Mouse (Mus musculus) MEL (cell line): Measurements from ENCODE around the gene Bmf. TPM values are rescaled to one million over a fixed set of nuclear protein-coding genes. Genes with fewer than 3 reads are reported as not detected.

Experiments used
- DNase-seq: peaks from one replicate; pipeline ENCODE4 v3.0.0; 2011; ENCODE audit warnings: low read depth, low spot score
- H3K27ac ChIP-seq: 2 replicates; pipeline ENCODE4 v1.5.1; 2012; ENCODE audit warnings: low read depth, mild to moderate bottlenecking, control low read depth, low read length, moderate library complexity; ENCODE audit not compliant: control insufficient read depth
- H3K27me3 ChIP-seq, 2 experiments: fragments of 150-350 bp in 1 of 2; sonication (generic) in 1 of 2; 2 replicates each; pipeline ENCODE4 v1.6.1; 2012; ENCODE audit warnings: low read length in 2 of 2, mild to moderate bottlenecking in 2 of 2, improper control_type of control experiment in 1 of 2, moderate library complexity in 1 of 2; ENCODE audit not compliant: insufficient read depth in 2 of 2, control insufficient read depth in 1 of 2
- H3K36me3 ChIP-seq, 2 experiments: 2 replicates each; pipeline ENCODE4 v1.6.1; 2012 to 2014; ENCODE audit warnings: low read length in 2 of 2, improper control_type of control experiment in 1 of 2, inconsistent platforms in 1 of 2, mild to moderate bottlenecking in 1 of 2; ENCODE audit not compliant: insufficient read depth in 2 of 2, control insufficient read depth in 1 of 2
- H3K4me1 ChIP-seq, 2 experiments: fragments of 150-350 bp in 1 of 2; sonication (generic) in 1 of 2; 2 replicates each; pipeline ENCODE4 v1.6.1; 2012; ENCODE audit warnings: low read length in 2 of 2, improper control_type of control experiment in 1 of 2, mild to moderate bottlenecking in 1 of 2; ENCODE audit not compliant: insufficient read depth in 2 of 2, control insufficient read depth in 1 of 2
- H3K4me3 ChIP-seq, 2 experiments: fragments of 150-350 bp in 1 of 2; sonication (generic) in 1 of 2; 2 replicates each; pipeline ENCODE4 v1.5.1; 2012; ENCODE audit warnings: low read depth in 2 of 2, low read length in 2 of 2, mild to moderate bottlenecking in 2 of 2, moderate library complexity in 2 of 2, control low read depth in 1 of 2, improper control_type of control experiment in 1 of 2; ENCODE audit not compliant: control insufficient read depth in 1 of 2, insufficient read depth in 1 of 2
- H3K79me2 ChIP-seq: 2 replicates; pipeline ENCODE4 v1.6.1; 2012; ENCODE audit warnings: mild to moderate bottlenecking, low read length, moderate library complexity; ENCODE audit not compliant: control insufficient read depth, poor library complexity, insufficient read depth
- H3K9ac ChIP-seq: 2 replicates; pipeline ENCODE4 v1.6.1; 2012; ENCODE audit warnings: low read depth, mild to moderate bottlenecking, control low read depth, low read length, moderate library complexity; ENCODE audit not compliant: control insufficient read depth, poor library complexity, severe bottlenecking
- H3K9me3 ChIP-seq: fragments of 150-350 bp; sonication (generic); replicated peaks from 2 replicates; pipeline ENCODE4 v1.6.1; 2012; ENCODE audit warnings: mild to moderate bottlenecking, low read length, improper control_type of control experiment, moderate library complexity; ENCODE audit not compliant: insufficient read depth
- CHD1 ChIP-seq: IDR thresholded peaks from 2 replicates; pipeline ENCODE4 v1.6.1; 2012; ENCODE audit warnings: low read depth, mild to moderate bottlenecking, inconsistent platforms, low read length, improper control_type of control experiment
- CTCF ChIP-seq, 3 experiments: IDR thresholded peaks in 2 of 3; conservative IDR thresholded peaks in 1 of 3; 2 replicates each; pipeline ENCODE4 v1.5.1; 2011 to 2012; ENCODE audit warnings: low read length in 3 of 3, low read depth in 2 of 3, mild to moderate bottlenecking in 2 of 3, improper control_type of control experiment in 1 of 3, inconsistent platforms in 1 of 3, mixed read lengths in 1 of 3, moderate library complexity in 1 of 3; ENCODE audit not compliant: control insufficient read depth in 1 of 3, insufficient read depth in 1 of 3, poor library complexity in 1 of 3, severe bottlenecking in 1 of 3
- GATA1 ChIP-seq: IDR thresholded peaks from 2 replicates; pipeline ENCODE4 v1.6.1; 2011; ENCODE audit warnings: low read depth, low read length, improper control_type of control experiment
- KAT2A ChIP-seq: conservative IDR thresholded peaks from 2 replicates; pipeline ENCODE4 v1.6.1; 2012; ENCODE audit warnings: low read depth, low read length, improper control_type of control experiment, inconsistent platforms
- MAX ChIP-seq: IDR thresholded peaks from 2 replicates; pipeline ENCODE4 v1.6.1; 2011; ENCODE audit warnings: low read length, improper control_type of control experiment
- MAZ ChIP-seq: IDR thresholded peaks from 2 replicates; pipeline ENCODE4 v1.6.1; 2012; ENCODE audit warnings: low read depth, mild to moderate bottlenecking, inconsistent platforms, low read length, improper control_type of control experiment
- MEF2A ChIP-seq: IDR thresholded peaks from 2 replicates; pipeline ENCODE4 v1.6.1; 2014; ENCODE audit warnings: low read depth, mild to moderate bottlenecking, inconsistent platforms, low read length, improper control_type of control experiment; ENCODE audit not compliant: poor library complexity, insufficient replicate concordance, severe bottlenecking; ENCODE audit errors: extremely low read depth
- NELFE ChIP-seq: IDR thresholded peaks from 2 replicates; pipeline ENCODE4 v1.6.1; 2011; ENCODE audit warnings: low read depth, low read length, improper control_type of control experiment
- NRF1 ChIP-seq: IDR thresholded peaks from 2 replicates; pipeline ENCODE4 v1.6.1; 2014; ENCODE audit warnings: low read depth, mild to moderate bottlenecking, inconsistent platforms, low read length, improper control_type of control experiment, moderate library complexity; ENCODE audit not compliant: poor library complexity, insufficient read depth, severe bottlenecking
- RAD21 ChIP-seq: IDR thresholded peaks from 2 replicates; pipeline ENCODE4 v1.6.1; 2011; ENCODE audit warnings: mild to moderate bottlenecking, low read depth, low read length, improper control_type of control experiment
- RCOR1 ChIP-seq: IDR thresholded peaks from 2 replicates; pipeline ENCODE4 v1.6.1; 2012; ENCODE audit warnings: low read depth, mild to moderate bottlenecking, inconsistent platforms, low read length, improper control_type of control experiment
- SIN3A ChIP-seq: IDR thresholded peaks from 2 replicates; pipeline ENCODE4 v1.6.1; 2012; ENCODE audit warnings: low read length, improper control_type of control experiment, inconsistent platforms
- TAL1 ChIP-seq: IDR thresholded peaks from 2 replicates; pipeline ENCODE4 v1.6.1; 2012; ENCODE audit warnings: mild to moderate bottlenecking, inconsistent platforms, low read length, moderate library complexity, mixed read lengths
- TBP ChIP-seq: IDR thresholded peaks from 2 replicates; pipeline ENCODE4 v1.8.0; 2011; ENCODE audit warnings: low read depth, low read length, improper control_type of control experiment
- TCF12 ChIP-seq: IDR thresholded peaks from 2 replicates; pipeline ENCODE4 v1.6.1; 2014; ENCODE audit warnings: low read depth, mild to moderate bottlenecking, inconsistent platforms, low read length, improper control_type of control experiment, moderate library complexity
- UBTF ChIP-seq: IDR thresholded peaks from 2 replicates; pipeline ENCODE4 v1.6.1; 2012; ENCODE audit warnings: low read depth, mild to moderate bottlenecking, inconsistent platforms, low read length, improper control_type of control experiment, moderate library complexity, borderline replicate concordance; ENCODE audit not compliant: insufficient read depth
- USF1 ChIP-seq: IDR thresholded peaks from 2 replicates; pipeline ENCODE4 v1.6.1; 2014; ENCODE audit warnings: low read depth, mild to moderate bottlenecking, inconsistent platforms, low read length, improper control_type of control experiment, moderate library complexity
- ZC3H11A ChIP-seq: IDR thresholded peaks from 2 replicates; pipeline ENCODE4 v1.6.1; 2012; ENCODE audit warnings: low read depth, mild to moderate bottlenecking, inconsistent platforms, low read length, improper control_type of control experiment
- ZKSCAN1 ChIP-seq: IDR thresholded peaks from 2 replicates; pipeline ENCODE4 v1.6.1; 2012; ENCODE audit warnings: low read depth, mild to moderate bottlenecking, inconsistent platforms, low read length, improper control_type of control experiment, moderate library complexity
- polyA plus RNA-seq, 2 experiments: library from polyadenylated mRNA; stranded (reverse) in 1 of 2; unstranded in 1 of 2; fragments of >175 nt in 1 of 2; fragments of >200 nt in 1 of 2; gene quantifications; 2 replicates each; pipeline versions ENCODE4 v1.2.1 to v1.2.4; 2012; ENCODE audit warnings: low replicate concordance in 2 of 2, low read depth in 1 of 2; ENCODE audit not compliant: insufficient read length in 2 of 2, insufficient read depth in 1 of 2, missing spikeins in 1 of 2
- total RNA-seq: library from RNA; depleted of rRNA; stranded (reverse); fragments of 300-350 nt; gene quantifications from 2 replicates; pipeline ENCODE4 v1.2.3, GENCODE M21; 2012

Gene Bmf
- total and polyA plus RNA-seq, 3 experiments: 0.39 to 0.50 TPM; not detected in 1

DNA sequence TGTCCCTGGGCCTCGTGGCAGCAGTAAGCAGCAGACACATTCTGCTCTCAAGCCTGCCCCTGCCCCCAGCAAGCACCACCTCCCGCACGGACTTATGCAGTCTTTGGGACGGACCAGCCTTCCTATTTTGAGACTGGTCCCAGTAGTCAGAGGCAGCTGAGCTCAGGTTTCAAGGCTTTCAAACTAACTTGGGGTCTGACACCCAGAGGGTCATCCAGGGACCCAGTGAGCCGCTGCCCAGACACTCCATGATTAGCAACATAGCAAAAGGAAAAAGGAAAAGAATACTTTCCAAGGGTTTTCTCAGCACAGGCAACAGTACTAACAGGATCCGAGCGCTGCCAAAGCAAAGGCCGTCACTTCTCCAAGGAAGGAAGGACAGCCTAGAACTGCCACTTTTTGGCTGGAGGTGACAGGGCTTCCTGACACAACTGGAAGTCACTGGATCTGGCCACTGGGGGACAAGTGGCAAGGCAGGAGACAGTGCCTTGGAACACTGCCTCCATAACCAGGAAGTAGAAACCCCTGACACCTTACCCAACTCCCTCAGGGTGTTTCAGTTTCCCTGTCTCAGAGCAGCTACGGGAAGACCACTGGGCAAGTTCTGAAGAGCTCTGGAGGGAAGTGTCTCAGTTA is 9.5 kb downstream of the Bmf start:
- Histone ChIP-seq H3K9ac (no peak overlapping the region), H3K79me2 (no peaks in the 10 kb centered on the region), H3K27me3 (no peaks in the 10 kb centered on the region), H3K4me3 (no peak overlapping the region), H3K36me3 (peaks cover 0 to 8% of the 10 kb centered on the region in 2 experiments; a peak in 2 of 4 replicates), H3K27ac (no peak overlapping the region), H3K9me3 (no peaks in the 10 kb centered on the region), H3K4me1 (peaks cover 9 to 20% of the 10 kb centered on the region in 2 experiments)
- DNase-seq: no peak
- TF ChIP-seq TBP: no peak
- TF ChIP-seq TCF12: no peak
- no peak for TF ChIP-seq SIN3A
- no peak for TF ChIP-seq GATA1
- TF ChIP-seq NRF1: no peak

DNA sequence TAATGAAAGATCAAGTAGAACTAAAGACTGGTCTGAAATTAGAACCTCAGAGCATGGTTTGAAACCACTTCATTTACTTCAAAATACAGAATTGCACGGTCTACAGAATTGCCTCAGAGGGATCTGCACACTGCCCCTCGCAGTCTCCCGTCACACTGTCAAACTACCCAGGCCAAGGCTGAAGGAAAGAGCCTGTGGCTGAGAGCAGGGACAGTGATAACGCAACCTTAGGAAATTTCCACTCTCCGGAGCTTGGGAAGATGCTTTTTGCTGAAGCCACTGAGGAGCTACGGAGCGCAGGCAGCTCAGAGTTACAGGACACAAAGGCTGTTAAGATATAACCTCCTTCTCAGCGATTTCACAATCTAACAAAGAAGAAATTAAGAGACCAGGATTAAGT is 10.4 kb downstream of the Bmf start:
- Histone ChIP-seq H3K79me2 (no peaks in the 10 kb centered on the region), H3K4me3 (no peak overlapping the region), H3K9me3 (no peaks in the 10 kb centered on the region), H3K27me3 (no peaks in the 10 kb centered on the region), H3K4me1 (peaks cover 3 to 16% of the 10 kb centered on the region in 2 experiments; a peak in 3 of 4 replicates), H3K27ac (no peak overlapping the region), H3K9ac (no peak overlapping the region), H3K36me3 (peaks cover 0 to 7% of the 10 kb centered on the region in 2 experiments; a peak in 2 of 4 replicates)
- TF ChIP-seq ZKSCAN1 (no peak), RCOR1 (no peak), MAZ (no peak), CHD1 (no peak), SIN3A (no peak), MAX (no peak), TBP (no peak), ZC3H11A (no peak), TAL1 (no peak), NELFE (no peak), UBTF (no peak), RAD21 (no peak), KAT2A (no peak), NRF1 (no peak), MEF2A (no peak), USF1 (no peak), CTCF (IDR thresholded peaks at IDR 0.05 in 2 of 3, conservative IDR thresholded peaks at IDR 0.05 in 1 of 3; ENCODE audit: control insufficient read depth in 1 of 3, insufficient read depth in 1 of 3, low read depth in 2 of 3, low read length in 3 of 3, poor library complexity in 1 of 3, severe bottlenecking in 1 of 3) (no peak)
- DNase-seq: no peak
